ENCODE assay signal across 1 mouse cellular context in genomic region chr9:18473324-18474128, GRCm38 (mm10).
TF ChIP-seq lines count a peak whose summit lies in the region.

No protein-coding gene starts in this region.

TF ChIP-seq in C2C12, 6 proteins besides CTCF, POLR2A, EP300 and RAD21 (continued from another document):
- TF ChIP-seq MYOG (IDR thresholded peaks at IDR 0.05; ENCODE audit: control insufficient read depth, extremely low read depth, insufficient read length) (no peak), MYOD1 (IDR thresholded peaks at IDR 0.05; ENCODE audit: control insufficient read depth, insufficient read length, low read depth) (no peak)
